Comparison of ENCODE assay signal across 18 mouse cellular contexts in the genomic region with DNA sequence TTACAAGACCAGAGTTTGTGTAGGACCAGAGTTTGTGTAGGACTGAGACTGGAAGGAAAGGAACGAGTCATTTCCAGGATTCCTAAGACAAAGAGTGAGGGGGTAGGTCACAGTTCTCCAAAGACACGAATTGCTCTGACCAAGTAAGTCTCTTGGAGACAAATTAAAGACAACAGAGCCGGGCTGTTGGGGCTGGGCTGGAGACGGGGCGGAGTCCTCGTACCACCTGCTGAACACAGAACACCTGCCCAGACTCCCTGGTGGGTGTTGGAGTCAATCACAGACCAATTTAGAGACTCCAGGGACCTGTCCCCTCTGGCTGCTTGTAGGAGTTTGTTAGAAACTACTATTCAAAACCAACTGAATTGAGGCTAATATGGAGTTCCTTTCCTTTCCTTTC.
"Had no signal": no experiment of that assay in that cellular context is flagged by ENCODE, and none has a peak within 500 bp of the region (broad histone marks: within the 10 kb centered on the region; RNA-seq: fewer than 3 reads in every experiment).

No protein-coding gene starts in this region.

- H3K27me3 ChIP-seq: kidney, embryonic 15.5 days; liver, embryonic 13.5 days; midbrain, embryonic 12.5 days; midbrain, embryonic 15.5 days; neural tube, embryonic 12.5 days; neural tube, embryonic 15.5 days; stomach, embryonic 15.5 days had no signal

- H3K4me2 ChIP-seq: kidney, embryonic 15.5 days; liver, embryonic 13.5 days; lung, embryonic 14.5 days; midbrain, embryonic 12.5 days; midbrain, embryonic 15.5 days; neural tube, embryonic 12.5 days; neural tube, embryonic 15.5 days; stomach, embryonic 15.5 days had no signal

- H3K36me3 ChIP-seq: kidney, embryonic 15.5 days; liver, embryonic 13.5 days; midbrain, embryonic 12.5 days; midbrain, embryonic 15.5 days; neural tube, embryonic 12.5 days; stomach, embryonic 15.5 days had no signal

- H3K4me3 ChIP-seq: kidney, embryonic 15.5 days; left cerebral cortex, adult 2 months; liver, embryonic 13.5 days; midbrain, embryonic 12.5 days; midbrain, embryonic 15.5 days; neural tube, embryonic 12.5 days; neural tube, embryonic 15.5 days; stomach, embryonic 15.5 days had no signal

- ATAC-seq: lung, postnatal 0 days; midbrain, embryonic 15.5 days had no signal

- H3K9me3 ChIP-seq: kidney, embryonic 15.5 days; liver, embryonic 13.5 days; midbrain, embryonic 12.5 days; midbrain, embryonic 15.5 days; neural tube, embryonic 12.5 days; neural tube, embryonic 15.5 days; stomach, embryonic 15.5 days had no signal

- H3K4me1 ChIP-seq: kidney, embryonic 15.5 days; liver, embryonic 13.5 days; midbrain, embryonic 12.5 days; midbrain, embryonic 15.5 days; neural tube, embryonic 15.5 days; stomach, embryonic 15.5 days had no signal

- DNase-seq: kidney, postnatal 10 days; kidney, postnatal 36 days; layer of hippocampus, postnatal 36 days; liver, embryonic 13.5 days; lung, embryonic 14.5 days; retina, postnatal 1 day; right cerebral cortex, postnatal 25 days; spleen, adult 18-20 months; thymus, postnatal 36 days had no signal

- H3K9ac ChIP-seq: kidney, embryonic 15.5 days; liver, embryonic 13.5 days; lung, embryonic 14.5 days; midbrain, embryonic 12.5 days; midbrain, embryonic 15.5 days; neural tube, embryonic 12.5 days; neural tube, embryonic 15.5 days; stomach, embryonic 15.5 days had no signal

- H3K27ac ChIP-seq: kidney, embryonic 15.5 days; left cerebral cortex, adult 2 months; liver, embryonic 13.5 days; macrophage; midbrain, embryonic 12.5 days; midbrain, embryonic 15.5 days; neural tube, embryonic 12.5 days; neural tube, embryonic 15.5 days; stomach, embryonic 15.5 days had no signal
